Mouse (Mus musculus): Measurements from ENCODE around the gene Kif1b.

GRCm38 (mm10) chr4:149138515-149138914 is 169.0 kb downstream of the Kif1b start:
- TF ChIP-seq POLR2A (IDR thresholded peaks at IDR 0.05; ENCODE audit: low read depth, low read length) (no peak), CTCF (IDR thresholded peaks at IDR 0.05; ENCODE audit: extremely low read depth, insufficient read length, insufficient replicate concordance, low read depth, low read length) (no peak)
